Mouse (Mus musculus) CH12.LX (cell line): Measurements from ENCODE around the gene Syk.

Source experiments
- CTCF ChIP-seq, 2 experiments: IDR thresholded peaks in 1 of 2; conservative IDR thresholded peaks in 1 of 2; 2 replicates each; pipeline ENCODE4 v1.5.1; 2011 to 2012; ENCODE audit warnings: low read depth in 2 of 2, low read length in 2 of 2, improper control_type of control experiment in 1 of 2, inconsistent platforms in 1 of 2, mild to moderate bottlenecking in 1 of 2, moderate library complexity in 1 of 2
- E2F4 ChIP-seq: IDR thresholded peaks from 2 replicates; pipeline ENCODE4 v1.6.1; 2011; ENCODE audit warnings: low read depth, low read length, improper control_type of control experiment; ENCODE audit not compliant: insufficient replicate concordance
- ELF1 ChIP-seq: IDR thresholded peaks from 2 replicates; pipeline ENCODE4 v1.6.1; 2014; ENCODE audit warnings: low read depth, mild to moderate bottlenecking, inconsistent platforms, low read length, improper control_type of control experiment
- EP300 ChIP-seq: IDR thresholded peaks from 2 replicates; pipeline ENCODE4 v1.6.1; 2011; ENCODE audit warnings: low read length, improper control_type of control experiment
- GABPA ChIP-seq: IDR thresholded peaks from 2 replicates; pipeline ENCODE4 v1.6.1; 2012; ENCODE audit warnings: low read depth, low read length, improper control_type of control experiment, inconsistent platforms; ENCODE audit not compliant: insufficient replicate concordance
- HCFC1 ChIP-seq: IDR thresholded peaks from 2 replicates; pipeline ENCODE4 v1.6.1; 2012; ENCODE audit warnings: low read depth, mild to moderate bottlenecking, inconsistent platforms, low read length, improper control_type of control experiment
- MAFK ChIP-seq: IDR thresholded peaks from 2 replicates; pipeline ENCODE4 v1.6.1; 2011; ENCODE audit warnings: low read length, improper control_type of control experiment; ENCODE audit not compliant: insufficient replicate concordance
- POLR2A ChIP-seq: IDR thresholded peaks from 2 replicates; pipeline ENCODE4 v1.6.1; 2011; ENCODE audit warnings: low read depth, mild to moderate bottlenecking, improper control_type of control experiment, low read length
- USF2 ChIP-seq: conservative IDR thresholded peaks from 2 replicates; pipeline ENCODE4 v1.6.1; 2011; ENCODE audit warnings: low read depth, low read length, improper control_type of control experiment
- ZNF384 ChIP-seq: IDR thresholded peaks from 2 replicates; pipeline ENCODE4 v1.6.1; 2012; ENCODE audit warnings: low read depth, low read length, improper control_type of control experiment, inconsistent platforms

GRCm38 (mm10) chr13:52610463-52610862, 27.5 kb downstream of the Syk start:
- TF ChIP-seq MAFK (no peak), ELF1 (no peak), EP300 (no peak), POLR2A (no peak), USF2 (no peak), GABPA (no peak), ZNF384 (no peak), E2F4 (no peak), CTCF (conservative IDR thresholded peaks at IDR 0.05 in 1 of 2, IDR thresholded peaks at IDR 0.05 in 1 of 2; ENCODE audit: low read depth in 2 of 2, low read length in 2 of 2) (no peak), HCFC1 (no peak)
